Mouse (Mus musculus) heart, adult 9 months (tissue): ENCODE results near the gene Gm21992.

Experiments used
- DNase-seq, 2 experiments: peaks; one replicate each; pipeline ENCODE4 v3.0.0; 2022; ENCODE audit warnings: low spot score in 2 of 2

The Gm21992 gene

GRCm38 (mm10) chr19:4811063-4811908 is at the start of gene Gm21992, which contains the start of gene Rbm14:
Gene Gm21992 (minus strand): TSS chr19:4811612.
Gene Rbm14 (minus strand): TSS chr19:4811634.
- peak; percentile 99 for DNase-seq

- DNase-seq: no peak
Measured at GRCm38 (mm10) chr19:4859081-4859480, 47.7 kb upstream of the Gm21992 start.

- no peak for DNase-seq
Measured at GRCm38 (mm10) chr19:4855951-4856350, 44.5 kb upstream of the Gm21992 start.

- DNase-seq: peak in 1 of 2 experiments; percentile 30
Measured at GRCm38 (mm10) chr19:4855470-4855820, 44.0 kb upstream of the Gm21992 start.

- peak; percentile 92 to 93 for DNase-seq
Measured at GRCm38 (mm10) chr19:4854552-4855469, 43.4 kb upstream of the Gm21992 start, which contains the start of gene Ctsf. Gene Ctsf (plus strand): TSS chr19:4855130.

- DNase-seq: no peak
Measured at GRCm38 (mm10) chr19:4850281-4850680, 38.9 kb upstream of the Gm21992 start.

GRCm38 (mm10) chr19:4849800-4850199 is 38.4 kb upstream of the Gm21992 start:
- no peak for DNase-seq

- peak in 1 of 2 experiments; percentile 9 for DNase-seq
Measured at GRCm38 (mm10) chr19:4847490-4847889, 36.1 kb upstream of the Gm21992 start.

GRCm38 (mm10) chr19:4845846-4846245 is 34.4 kb upstream of the Gm21992 start:
- no peak for DNase-seq

- DNase-seq: no peak
Measured at GRCm38 (mm10) chr19:4842611-4843010, 31.2 kb upstream of the Gm21992 start.

GRCm38 (mm10) chr19:4840848-4841247 is 29.4 kb upstream of the Gm21992 start:
- DNase-seq: no peak

GRCm38 (mm10) chr19:4839149-4839548 is 27.7 kb upstream of the Gm21992 start, which contains the start of the genes Ccs and Ccdc87:
Gene Ccs (minus strand): TSS chr19:4839332.
Gene Ccdc87 (plus strand): TSS chr19:4839366.
- peak; percentile 97 to 98 for DNase-seq

- no peak for DNase-seq
Measured at GRCm38 (mm10) chr19:4838526-4839140, 27.2 kb upstream of the Gm21992 start.

- DNase-seq: no peak
Measured at GRCm38 (mm10) chr19:4837049-4837448, 25.6 kb upstream of the Gm21992 start.

- DNase-seq: no peak
Measured at GRCm38 (mm10) chr19:4836096-4836495, 24.7 kb upstream of the Gm21992 start.

GRCm38 (mm10) chr19:4833977-4834376 is 22.6 kb upstream of the Gm21992 start:
- no peak for DNase-seq

- peak; percentile 39 to 74 for DNase-seq
Measured at GRCm38 (mm10) chr19:4829156-4829555, 17.7 kb upstream of the Gm21992 start.

- no peak for DNase-seq
Measured at GRCm38 (mm10) chr19:4828444-4829114, 17.2 kb upstream of the Gm21992 start.

GRCm38 (mm10) chr19:4820678-4821303 is 9.4 kb upstream of the Gm21992 start:
- peak; percentile 79 to 87 for DNase-seq

GRCm38 (mm10) chr19:4817182-4817835 is 5.9 kb upstream of the Gm21992 start:
- DNase-seq: no peak
